Mouse (Mus musculus) mesoderm, embryonic 11.5 days (tissue): ENCODE measurements around the gene Usp25.

Experiments
- DNase-seq: peaks from one replicate; pipeline ENCODE4 v3.0.0-alpha.2; 2012; ENCODE audit warnings: low read depth, low spot score

Gene Usp25

DNA sequence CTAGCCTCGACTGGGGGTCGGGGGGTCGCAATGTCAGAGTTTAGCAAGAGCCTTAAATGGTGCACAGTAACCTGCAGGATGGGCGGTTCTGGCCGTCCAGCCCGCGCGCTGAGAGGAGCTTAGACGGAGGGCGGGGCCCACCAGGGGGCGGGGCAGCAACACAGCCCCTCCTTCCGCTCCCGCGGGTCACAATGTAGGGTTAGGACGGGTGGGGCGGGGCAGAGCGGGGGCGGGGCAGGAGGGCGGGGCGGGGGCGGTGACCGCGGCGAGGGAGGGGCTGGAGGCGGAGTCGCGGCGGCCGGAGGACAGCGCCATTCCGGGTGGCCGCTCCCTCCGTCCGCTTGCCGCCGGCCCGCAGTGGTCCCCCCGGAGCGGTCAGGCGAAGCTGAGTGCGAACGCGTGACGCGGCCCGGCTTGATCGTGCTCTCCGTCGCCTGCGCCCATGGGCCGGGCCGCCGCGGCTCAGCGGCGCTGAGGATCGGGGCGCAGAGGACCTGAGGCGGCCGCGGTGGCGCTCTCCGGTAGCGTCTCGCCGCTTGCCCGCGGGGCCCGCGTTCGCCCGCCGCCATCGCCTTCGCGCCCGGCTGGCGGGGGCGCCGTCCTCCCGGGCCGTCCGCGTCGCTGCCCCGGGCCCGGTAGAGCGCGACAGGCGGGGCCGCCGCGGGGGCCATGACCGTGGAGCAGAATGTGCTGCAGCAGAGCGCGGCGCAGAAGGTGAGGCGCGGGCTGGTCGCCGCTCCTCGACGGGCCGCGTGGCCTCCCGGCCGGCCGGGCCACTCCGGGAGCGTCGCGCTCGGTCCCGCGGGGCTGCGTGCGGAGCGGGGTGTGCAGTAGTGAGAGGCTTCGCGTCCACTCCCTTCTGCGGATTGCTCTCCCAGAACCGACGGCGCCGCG lies at the start of gene Usp25:
Gene Usp25 (plus strand): TSS at position 280 of the 894 bp plus-strand sequence.
- peak; percentile 90 for DNase-seq

DNA sequence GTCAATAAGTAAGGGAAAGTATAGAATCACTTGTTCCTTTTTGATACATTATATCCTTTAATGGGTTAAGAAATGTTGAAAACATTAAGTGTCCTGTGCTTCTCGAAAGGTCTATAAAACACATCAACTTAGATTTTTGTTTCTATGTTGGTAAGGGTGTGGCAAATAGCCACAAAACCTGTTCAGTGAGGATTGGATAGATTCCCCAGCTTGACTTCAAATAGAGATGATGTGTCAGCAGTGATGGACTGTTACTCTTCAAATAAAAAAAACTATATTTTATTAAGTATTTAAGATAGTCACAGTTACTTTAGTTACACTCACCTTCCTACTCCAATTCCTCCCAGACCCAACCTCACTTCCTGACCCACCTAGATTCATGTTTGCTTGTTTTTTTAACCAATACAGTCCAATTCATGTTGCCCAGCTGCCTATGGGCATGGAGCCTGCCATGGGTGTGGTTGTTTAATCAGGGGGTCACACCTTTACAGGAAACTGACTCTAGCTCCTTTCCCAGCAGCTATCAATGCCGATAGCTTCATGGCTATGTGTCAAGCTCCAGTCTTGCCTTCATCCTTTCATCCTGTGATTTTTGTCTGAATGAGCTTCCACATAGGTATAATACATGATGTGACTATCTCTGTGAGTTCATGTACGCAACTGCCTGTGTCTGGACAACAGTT lies 45.8 kb upstream of the Usp25 start:
- no peak for DNase-seq

DNA sequence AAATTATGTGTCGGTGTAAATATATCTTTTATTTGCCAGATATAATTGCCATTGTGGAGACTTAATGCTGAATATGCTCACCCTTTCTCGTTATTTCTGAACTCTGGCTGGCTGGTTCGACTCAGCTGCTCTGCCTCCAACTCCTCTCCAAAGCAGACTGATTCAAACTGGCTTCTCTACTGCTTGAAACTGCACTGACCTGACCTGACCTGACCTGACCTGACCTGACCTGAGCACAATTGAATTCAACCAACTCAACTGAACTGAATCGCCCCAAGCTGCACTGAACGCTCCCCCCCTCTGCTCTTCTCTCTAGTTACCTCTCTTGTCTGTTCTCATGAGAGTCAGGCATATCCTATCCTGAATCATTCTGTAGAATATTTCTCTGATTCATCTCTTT lies 42.3 kb upstream of the Usp25 start:
- no peak for DNase-seq

DNA sequence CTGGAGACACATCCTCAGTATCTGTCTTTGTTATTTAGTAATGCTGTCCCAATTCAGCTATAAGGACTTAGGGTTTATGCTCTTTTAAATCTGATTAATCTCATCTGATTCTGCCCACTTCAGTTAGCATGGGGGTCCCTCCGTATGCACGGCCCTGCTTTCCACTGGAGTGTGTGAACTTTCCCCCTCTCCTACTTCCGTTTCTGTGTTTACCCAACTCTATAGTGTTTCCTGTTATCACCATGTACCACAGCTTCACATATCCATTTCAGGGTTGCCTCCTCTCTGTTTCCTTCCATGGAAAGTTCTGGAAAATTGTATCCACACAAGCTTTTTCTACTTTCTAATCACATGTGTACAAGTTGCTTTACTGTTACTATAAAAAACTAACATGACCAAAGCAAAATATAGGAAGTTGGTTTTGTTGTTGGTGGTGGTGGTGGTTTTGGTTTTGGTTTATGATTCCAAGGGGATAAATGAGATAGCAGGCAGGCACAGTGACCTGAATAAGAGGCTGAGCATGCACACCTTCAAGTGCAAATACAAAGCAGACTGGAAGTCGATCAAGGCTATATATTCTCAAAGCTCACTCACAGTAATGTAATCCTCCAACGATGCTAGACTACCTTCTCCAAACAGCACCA lies 36.6 kb upstream of the Usp25 start:
- no peak for DNase-seq

DNA sequence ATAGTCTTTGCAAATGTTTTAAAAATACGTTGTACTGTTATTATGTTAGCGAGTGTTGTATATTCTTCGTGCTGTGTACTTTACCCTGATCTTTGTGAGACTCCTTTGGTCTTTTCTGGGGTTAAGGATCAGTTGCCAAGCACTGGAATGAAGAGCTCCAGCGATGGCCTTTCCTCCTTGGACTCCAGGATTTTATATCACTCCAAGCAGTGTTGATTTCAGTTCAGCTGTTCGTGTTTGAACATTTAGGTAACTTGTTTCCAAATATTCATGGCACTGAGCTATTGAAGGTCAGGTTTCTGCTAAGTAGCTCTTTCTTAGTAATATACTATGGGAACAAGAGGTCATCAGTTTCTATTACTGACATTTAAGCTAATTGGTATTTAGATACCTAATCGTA lies 29.8 kb upstream of the Usp25 start:
- DNase-seq: no peak

DNA sequence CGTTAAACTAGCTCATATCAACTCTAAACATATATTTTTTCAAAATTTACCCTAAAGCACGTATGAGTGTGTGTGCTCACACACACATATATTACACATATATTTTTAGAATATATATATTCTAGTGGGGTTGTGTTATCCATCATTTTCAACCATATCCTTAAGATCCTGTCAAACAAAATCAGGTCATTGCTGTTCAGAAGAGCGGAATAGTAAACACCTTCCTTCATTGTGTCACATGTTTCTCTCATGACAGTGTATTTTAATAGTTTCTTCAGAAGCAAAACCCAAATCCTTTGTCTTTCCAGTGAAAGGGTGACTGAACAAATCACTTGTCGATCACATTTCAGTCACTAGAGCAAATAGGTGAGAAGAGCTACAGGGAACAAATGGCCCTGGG lies 25.8 kb upstream of the Usp25 start:
- no peak for DNase-seq

DNA sequence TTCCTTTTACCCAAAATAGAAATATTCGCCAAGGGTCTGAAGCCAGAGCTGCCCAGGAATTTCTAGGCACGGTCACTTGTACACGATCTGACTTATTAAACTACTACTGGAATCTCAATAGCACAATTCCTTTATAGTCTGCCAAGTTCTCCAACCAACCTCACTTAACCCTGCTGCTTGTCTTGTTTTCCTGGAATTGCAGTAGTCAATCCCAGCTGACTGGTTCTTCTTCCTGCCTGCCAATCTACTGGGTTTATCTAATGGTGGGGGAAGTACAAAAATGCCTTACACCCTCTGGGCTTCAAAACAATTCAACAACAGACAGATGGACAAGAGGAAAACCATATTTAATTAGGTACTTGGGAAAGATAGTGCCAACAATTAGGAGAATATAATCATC lies 9.6 kb upstream of the Usp25 start:
- DNase-seq: no peak

DNA sequence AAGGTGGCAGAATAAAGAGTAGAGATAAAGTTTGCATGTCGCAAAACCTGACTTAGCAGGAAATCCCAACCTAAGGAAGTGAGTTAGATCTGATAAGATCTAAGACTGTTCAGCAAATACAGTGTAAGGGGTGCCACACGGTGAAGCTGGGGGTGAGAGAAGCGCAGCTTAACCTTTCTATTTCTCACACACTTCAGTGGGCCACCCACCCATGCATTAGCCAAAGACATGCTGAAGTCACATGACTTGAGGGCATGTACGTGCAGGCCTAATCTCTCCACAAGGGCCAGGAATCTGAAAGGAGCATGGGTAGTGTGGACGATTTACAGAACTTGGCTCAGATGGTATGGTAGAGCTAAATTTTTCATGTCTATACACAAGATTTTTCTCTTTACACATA lies 4.3 kb upstream of the Usp25 start:
- no peak for DNase-seq

DNA sequence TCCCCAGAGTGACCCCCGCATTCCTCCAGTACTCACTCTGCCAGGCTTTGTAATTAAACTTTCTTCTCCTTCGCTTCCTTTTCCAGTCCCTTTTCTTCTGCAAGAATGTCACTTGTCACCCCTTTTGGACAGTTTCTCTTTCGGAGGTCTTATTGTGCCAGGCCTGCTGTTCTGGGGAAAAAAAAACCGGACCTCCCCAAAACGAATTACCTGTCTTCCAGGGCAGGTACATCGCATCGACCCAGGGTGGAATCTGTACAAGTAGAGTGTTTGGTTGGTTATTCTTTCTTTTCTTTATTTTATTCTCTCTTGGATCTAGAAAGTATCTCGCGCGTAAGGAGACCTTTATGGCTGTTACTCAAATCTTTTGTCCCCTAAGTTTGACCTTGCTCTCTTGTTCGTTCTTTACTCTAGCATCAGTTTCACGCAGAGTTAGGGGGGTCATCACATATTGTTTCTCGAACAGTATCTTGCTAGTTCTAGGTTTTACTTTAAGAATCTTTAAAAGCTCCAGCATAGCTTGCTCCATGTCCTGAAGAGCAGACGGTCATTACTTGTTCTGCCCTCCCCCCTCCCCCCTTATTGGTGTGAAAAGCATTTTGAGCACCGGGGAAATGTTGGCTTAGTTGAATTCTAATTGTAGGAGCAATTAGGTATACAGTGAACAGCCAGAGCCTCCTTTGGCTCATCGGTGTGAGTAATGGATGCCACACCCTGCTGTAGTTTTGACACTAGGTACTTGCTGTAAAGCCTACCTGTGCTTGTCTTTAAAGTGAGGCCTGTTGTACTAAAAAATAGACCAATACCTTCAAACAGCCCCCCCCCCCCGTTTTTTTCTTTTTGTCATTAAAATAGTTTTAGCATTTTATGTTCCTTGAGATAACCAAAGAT lies 1.1 kb downstream of the Usp25 start:
- no peak for DNase-seq

DNA sequence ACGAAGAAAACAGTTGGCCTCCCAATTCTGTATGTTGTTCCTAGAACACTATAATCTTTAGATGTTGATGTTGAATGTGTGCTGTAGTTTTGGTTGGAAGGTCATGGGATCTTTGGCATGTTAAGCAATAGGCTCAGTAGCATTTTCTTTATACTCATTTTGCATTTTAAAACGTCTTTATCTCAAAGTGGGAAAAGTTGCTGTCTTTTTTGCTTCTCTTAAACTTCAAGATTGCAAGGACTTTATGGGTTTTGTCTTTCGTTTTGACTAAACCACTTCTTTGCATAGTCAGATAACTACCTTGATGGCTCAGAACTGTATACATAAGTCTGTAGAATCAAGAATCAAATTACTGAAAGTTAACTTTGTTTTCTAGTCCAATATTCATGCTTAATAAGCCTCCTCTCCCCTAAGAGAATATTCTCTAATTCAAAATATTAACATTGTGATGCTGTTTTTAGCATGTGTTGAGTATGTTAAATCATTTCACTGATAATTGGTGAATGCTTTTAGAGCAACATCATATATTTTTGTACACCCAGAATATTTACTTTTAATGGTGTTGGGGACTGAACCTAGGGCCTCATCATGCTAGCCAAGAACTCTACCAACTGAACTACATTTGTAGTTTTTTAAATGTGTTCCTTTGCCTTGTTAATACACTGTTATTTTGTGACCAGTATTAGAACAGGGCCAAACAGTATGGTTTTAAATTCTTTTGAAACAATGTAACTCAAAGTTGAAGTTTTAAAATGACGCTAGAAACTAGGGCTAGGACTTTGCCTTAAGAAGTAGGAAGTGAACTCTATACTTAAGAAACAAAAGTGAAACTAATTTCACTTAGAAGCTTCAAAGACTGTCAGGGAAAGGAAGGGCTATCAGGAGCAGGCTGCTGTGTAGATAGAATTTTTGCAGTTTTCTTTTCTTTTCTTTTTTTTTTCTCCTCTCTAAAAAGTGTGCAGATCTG lies 2.2 kb downstream of the Usp25 start:
- no peak for DNase-seq

DNA sequence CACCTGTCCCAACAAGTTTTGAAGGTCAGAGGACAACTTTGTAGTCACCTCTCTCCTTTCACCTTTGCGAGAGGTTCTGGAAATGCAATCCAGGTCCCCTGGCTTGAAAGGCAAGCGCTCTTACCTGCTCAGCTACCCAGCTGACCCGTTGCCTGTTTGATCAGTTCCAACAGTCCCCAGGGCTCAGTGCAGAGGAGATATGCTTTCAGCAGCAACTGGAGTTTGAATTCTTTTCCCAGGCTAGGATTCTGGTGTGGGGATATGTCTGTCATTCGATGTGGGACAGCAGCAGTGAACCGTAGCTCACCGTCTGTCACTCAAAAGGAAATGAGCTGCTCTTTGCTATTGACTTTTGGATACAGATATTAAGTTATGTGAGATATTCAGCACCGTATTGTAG lies 4.4 kb downstream of the Usp25 start:
- no peak for DNase-seq

DNA sequence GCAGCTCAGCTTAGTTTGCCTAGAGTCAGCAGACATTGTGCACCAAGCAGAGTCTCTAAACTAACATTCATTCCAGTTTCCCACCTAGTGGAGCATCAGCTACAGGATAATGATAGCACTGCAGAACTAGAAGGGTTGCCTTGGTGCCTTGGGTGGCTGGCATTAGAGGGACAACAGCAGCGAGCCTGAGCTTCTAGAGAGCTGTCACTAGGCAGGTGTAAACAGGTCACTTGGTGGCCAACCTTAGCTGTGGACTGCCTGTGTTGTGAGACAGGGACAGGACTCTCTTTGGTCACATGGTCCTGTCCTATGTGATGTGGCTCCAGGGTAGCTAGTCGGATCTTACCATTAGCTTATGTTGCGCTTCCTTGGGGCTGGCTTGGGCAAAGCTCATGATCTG lies 6.7 kb downstream of the Usp25 start:
- no peak for DNase-seq

DNA sequence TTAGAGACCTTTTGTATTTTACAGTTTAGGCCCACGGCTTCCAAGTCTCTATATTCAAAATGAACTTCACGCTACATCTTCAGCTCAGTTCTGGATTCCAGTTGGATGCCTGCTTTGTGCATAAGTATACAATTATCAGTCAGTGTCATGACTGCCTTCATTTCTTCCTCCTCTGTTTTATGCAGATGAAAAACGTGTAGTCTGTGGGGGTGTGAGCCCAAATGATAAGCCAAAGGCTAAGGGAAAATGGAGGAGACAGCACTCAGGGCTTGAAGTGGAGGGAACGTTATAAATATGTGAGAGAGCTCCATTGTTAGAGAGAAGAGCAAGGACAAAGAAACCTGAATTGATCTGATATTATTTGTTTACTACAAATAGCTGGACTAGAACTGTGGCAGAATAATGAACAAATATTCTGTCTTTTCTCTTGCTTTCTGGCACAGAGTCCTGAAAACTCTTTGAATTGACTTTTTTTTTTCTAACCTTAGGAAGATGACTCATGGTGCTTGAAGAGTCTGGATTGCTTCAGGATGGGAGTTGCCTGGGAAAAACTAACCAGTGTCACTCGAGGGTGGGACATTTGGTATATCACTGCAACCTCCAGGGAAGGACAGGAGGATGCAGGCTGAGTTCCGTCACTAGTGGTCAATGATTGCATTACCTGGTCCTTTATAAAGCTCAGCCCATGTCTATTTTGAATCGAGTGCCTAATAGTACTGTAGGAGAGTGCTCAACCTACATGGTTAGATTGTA lies 10.3 kb downstream of the Usp25 start:
- no peak for DNase-seq

DNA sequence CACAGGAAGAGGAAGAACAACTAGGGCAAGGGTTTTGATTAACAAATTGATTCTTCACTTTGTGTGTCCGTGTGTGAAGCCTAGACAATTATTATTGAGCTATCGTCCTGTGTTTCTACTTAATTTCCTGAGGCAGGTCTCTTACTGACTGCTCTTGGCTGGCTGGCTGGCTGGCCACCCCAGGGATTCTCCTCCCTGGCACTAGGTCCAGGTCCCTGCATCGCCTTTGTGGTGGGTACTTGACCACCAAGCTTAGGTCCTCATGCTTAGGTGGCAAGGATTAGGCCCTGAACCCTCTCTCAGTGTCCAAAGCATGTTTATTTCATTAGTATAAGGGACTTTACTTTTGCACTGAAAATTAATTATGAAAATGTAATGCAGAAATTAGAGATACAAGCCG lies 12.6 kb downstream of the Usp25 start:
- no peak for DNase-seq

DNA sequence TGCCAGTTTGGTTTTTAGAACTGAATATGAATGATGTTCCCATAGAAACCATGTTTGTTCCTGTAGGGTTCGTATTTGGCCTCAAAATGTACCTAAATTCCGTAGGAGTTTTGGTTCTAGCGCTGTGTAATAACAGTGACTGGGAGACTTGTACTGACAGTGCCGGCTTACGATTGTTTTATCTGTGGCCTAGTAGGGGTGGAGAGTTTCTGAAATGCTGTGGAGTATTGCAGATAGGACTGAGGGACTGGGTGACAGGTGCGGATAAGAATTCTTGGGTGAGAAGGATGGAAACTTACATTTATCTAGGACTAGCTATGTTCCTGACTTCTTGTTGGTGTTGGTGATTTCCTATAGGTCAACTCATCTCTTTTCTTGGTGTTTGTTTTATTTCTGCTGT lies 13.4 kb downstream of the Usp25 start:
- DNase-seq: no peak

DNA sequence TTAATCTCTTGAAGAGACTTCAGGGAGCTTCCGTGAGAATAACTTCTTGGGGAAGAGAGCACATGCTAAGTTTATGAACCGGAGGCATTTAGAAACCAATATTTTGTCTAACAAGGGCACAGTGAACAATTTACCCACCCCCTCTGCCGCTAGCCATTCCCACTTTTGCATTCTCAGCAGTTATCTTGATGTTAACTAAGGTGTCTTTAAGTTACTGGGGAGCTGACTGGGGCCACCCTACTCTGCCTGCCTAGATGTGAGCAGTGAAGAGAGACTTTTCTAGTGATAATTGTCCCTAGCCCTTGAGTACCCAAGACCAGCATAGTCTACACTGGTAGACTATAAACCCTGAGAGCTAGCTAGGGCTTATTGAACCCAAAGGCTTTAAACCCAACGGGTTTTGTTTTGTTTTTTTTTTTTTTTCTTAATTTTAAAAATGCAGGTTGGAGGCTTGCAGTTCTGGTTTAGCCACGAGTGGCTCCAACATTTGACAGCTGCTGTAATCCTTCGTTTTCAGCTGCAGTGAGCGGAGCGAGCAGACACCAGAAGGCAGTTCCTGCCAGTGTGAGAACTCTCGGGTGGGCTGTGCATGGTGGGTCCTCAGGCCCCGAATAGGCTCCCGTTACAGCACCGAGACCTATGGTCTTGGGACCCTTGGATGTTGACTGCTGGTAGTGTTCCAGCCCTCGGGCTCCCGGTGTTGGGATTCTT lies 14.6 kb downstream of the Usp25 start:
- no peak for DNase-seq

DNA sequence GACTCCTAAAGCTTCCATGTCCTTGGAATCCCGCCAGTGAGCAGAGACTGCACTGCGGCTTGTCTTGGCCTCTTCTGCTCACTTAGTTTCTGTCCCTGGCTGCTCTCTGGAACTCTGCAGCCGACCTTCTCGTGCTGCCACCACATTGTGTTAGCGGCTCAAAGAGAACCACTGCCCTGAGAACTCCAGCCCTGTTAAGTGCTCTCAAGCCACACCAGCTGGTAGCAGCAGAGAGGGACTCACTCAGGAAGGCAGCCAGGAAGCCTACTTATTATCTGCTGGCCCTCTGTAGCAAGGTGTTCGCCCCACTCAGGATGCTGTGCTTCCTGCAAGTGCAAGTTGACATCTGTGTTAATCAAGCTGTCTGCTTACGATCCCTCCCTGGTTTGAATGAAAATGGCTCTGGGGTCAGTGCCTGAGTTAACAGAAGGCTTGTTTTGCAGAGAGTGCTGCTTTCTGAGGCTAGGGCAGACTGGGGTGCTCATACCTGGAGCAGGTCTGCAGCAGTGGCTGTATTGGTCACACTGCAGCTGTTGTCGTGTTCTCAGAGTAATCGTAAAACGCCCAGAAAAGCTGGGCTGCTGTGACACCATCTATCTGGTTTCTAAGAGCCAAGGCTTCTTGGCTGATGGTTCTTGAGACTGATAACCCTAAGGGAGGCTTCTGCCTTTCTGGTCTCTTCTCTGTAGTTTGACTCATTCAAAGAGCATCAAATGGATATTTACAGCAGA lies 15.3 kb downstream of the Usp25 start:
- no peak for DNase-seq

DNA sequence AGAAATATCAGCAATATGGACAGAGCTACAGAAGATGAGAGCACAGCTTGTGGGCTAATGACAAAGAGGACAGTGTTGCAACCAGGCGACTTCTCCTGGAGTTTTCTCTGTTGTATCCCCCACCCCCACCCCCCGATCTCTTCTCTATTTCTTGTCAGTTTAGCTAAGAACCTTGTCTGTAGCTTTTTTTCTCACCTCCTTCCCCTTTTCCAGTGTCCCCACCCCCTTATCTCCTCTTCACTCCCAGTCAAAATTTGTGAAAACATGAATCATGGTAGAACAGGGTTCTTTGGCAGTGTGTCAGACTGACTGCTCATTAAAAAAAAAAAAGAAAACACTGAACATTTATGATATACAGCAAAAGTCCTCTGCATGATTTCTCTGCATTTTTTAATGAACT lies 16.9 kb downstream of the Usp25 start:
- no peak for DNase-seq
